Mouse (Mus musculus) thymus, adult 2 months (tissue): Measurements from ENCODE around the gene Nfil3. TPM values are rescaled to one million over a fixed set of nuclear protein-coding genes. Genes with fewer than 3 reads are reported as not detected.
A peak's percentile ranks its signal among the peaks of the same experiment; 100 is the strongest.

Experiments
- DNase-seq: peaks from one replicate; pipeline ENCODE4 v3.0.0; 2021
- H3K27ac ChIP-seq: fragments of 200-500 bp; 2 replicates; pipeline ENCODE4 v1.5.1; 2012; ENCODE audit warnings: low read length, control low read depth; ENCODE audit not compliant: control insufficient read depth, insufficient read depth
- H3K27me3 ChIP-seq: fragments of 200-500 bp; 2 replicates; pipeline ENCODE4 v1.6.1; 2012; ENCODE audit warnings: mild to moderate bottlenecking, low read length, moderate library complexity, mixed read lengths; ENCODE audit not compliant: control insufficient read depth, insufficient read depth
- H3K36me3 ChIP-seq: fragments of 200-500 bp; 2 replicates; pipeline ENCODE4 v1.6.1; 2012; ENCODE audit warnings: mild to moderate bottlenecking, low read length, moderate library complexity; ENCODE audit not compliant: control insufficient read depth, insufficient read depth
- H3K4me1 ChIP-seq: fragments of 200-500 bp; replicated peaks from 2 replicates; pipeline ENCODE4 v1.6.1; 2012; ENCODE audit warnings: low read length; ENCODE audit not compliant: control insufficient read depth, insufficient read depth
- H3K4me3 ChIP-seq: fragments of 200-500 bp; 2 replicates; pipeline ENCODE4 v1.5.1; 2012; ENCODE audit warnings: mild to moderate bottlenecking, low read length, control low read depth, moderate library complexity; ENCODE audit not compliant: control insufficient read depth, insufficient read depth
- CTCF ChIP-seq: fragments of 200-500 bp; IDR thresholded peaks from 2 replicates; pipeline ENCODE4 v1.5.1; 2012; ENCODE audit warnings: mild to moderate bottlenecking, control low read depth, low read length, moderate library complexity, borderline replicate concordance; ENCODE audit not compliant: control insufficient read depth, poor library complexity, insufficient read depth; ENCODE audit errors: extremely low read depth
- POLR2A ChIP-seq: fragments of 200-500 bp; IDR thresholded peaks from 2 replicates; pipeline ENCODE4 v1.6.1; 2012; ENCODE audit warnings: mild to moderate bottlenecking, low read length, control low read depth, moderate library complexity; ENCODE audit not compliant: control insufficient read depth, poor library complexity, insufficient read depth; ENCODE audit errors: extremely low read depth
- WGBS: fragments of 180-500 bp; shearing (Covaris S2); methylation state at CpG from one replicate; pipeline ENCODE4 v1.1.7; 2018; 5-methylcytosine and 5-hydroxymethylcytosine counted together
- polyA plus RNA-seq: library from polyadenylated mRNA; depleted of rRNA; stranded (reverse); fragments of >200 nt; gene quantifications from 2 replicates; pipeline ENCODE4 v1.2.3, GENCODE M21; 2012

Gene Nfil3
- polyA plus RNA-seq, 1 experiment, result 2.9 TPM

DNA sequence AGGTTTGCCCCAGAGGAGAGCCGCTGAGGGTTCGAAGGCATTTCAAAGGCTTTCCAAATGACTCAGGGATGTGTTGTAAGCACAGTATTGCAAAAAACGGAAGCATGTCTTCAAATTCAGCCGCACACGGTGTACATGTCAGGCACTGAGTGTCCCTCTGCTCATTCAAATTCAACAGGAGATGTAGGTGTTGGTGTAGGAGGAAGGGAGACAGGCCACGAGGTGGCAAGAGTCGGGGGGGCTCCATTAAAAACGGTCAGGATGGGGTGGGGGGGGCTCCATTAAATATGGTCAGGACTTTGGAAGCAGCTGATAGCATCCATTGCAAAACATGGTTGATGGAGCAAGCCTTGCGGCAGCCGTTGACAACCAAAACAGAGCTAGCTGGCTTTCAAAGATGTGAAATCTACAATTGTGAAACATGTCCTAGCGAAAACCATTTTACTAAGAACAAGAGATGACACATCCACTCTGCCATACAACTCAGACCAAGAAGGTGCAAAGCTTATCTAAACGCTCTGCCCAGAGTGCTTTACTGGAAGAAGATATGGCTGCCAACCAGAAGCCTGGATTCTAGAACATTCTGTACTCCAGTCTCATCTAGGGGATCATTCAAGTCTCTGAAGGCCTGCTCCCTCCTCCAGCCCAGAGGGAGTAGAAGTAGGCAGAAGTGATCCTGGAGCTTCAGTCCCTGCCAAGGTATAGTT lies 4.8 kb upstream of the Nfil3 start:
- Histone ChIP-seq H3K4me1 (peaks cover 23% of the 10 kb centered on the region), H3K36me3 (no peaks in the 10 kb centered on the region), H3K4me3 (no peak overlapping the region), H3K27me3 (no peaks in the 10 kb centered on the region; the same call in 1 of the 2 replicates), H3K27ac (no peak overlapping the region)
- TF ChIP-seq POLR2A, result no peak
- no peak for TF ChIP-seq CTCF
- WGBS, result 84% methylated on average over 12 of the region's 12 CpGs
- DNase-seq, result no peak

DNA sequence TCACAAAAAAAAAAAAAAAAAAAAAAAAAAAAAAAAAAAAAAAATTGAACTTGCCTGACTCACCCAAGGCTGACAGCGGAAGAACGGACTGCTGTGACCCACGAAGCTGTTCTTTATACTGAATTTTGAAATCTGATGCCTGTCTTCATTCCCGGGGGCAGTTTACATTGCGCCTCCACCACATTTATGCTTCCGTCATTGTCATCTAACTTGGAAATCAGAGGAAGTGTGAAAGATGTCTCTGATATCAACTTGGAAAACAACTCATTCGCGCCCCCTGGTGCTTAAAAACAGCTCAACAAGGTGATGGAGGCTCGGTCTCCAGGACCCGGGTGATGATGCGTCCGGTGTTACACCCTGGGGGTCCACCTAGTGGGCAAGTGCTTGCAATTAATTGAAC lies 1.8 kb upstream of the Nfil3 start:
- Histone ChIP-seq H3K4me3 (peak overlapping the region; percentile 22; the same call in 1 of the 2 replicates), H3K27me3 (peaks cover 12% of the 10 kb centered on the region), H3K36me3 (no peaks in the 10 kb centered on the region), H3K27ac (no peak overlapping the region), H3K4me1 (peaks cover 22% of the 10 kb centered on the region)
- peak; percentile 90 for DNase-seq
- under 1% methylated on average over 12 of the region's 12 CpGs for WGBS
- TF ChIP-seq CTCF (peak; percentile 79; the same call in 1 of the 2 replicates), POLR2A (no peak)

DNA sequence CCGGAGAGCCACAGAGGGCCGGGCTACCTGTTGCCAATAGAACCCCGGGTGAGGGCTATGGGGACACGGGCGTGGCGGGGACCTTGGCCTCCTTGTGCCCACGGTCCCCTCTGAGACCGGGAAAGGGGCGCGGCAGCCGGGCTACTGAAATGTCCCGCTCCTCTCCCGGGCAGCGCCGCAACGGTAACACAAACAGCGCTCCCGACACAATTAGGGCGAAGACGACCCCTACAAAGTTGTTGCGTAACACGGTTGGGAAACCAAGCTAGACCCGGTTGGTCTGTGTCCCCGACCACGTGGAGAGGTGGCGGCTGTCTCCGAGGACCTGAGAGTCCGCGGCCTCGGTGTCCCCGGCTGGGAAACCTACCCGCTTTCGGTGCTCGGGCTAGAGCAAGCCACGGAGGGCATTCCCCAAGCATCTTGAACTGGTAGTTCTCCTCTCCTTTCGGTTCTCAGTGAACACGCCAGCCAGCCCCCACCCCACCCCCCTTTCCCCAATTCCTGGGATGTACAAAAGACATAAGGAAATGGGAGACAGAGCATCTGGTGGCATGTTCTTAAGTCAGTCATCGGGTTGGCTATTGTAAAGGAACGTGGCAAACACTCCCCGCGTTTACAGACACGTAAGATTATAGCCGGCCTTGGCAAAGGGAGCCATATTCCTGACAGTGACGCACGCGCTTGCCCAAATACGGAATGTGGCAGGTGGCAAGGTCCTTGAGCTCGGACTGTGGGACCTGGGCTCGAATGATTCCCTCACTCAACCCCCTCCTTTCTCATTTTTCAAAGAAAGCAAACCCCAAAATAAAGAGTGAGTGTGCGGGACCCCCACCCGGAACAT lies 788 bp upstream of the Nfil3 start:
- peak; percentile 44 for DNase-seq
- Histone ChIP-seq H3K36me3 (no peaks in the 10 kb centered on the region), H3K4me3 (peak overlapping the region; percentile 96), H3K27ac (no peak overlapping the region), H3K27me3 (peaks cover 15% of the 10 kb centered on the region), H3K4me1 (peaks cover 22% of the 10 kb centered on the region)
- 2% methylated on average over 51 of the region's 51 CpGs for WGBS
- TF ChIP-seq POLR2A, result no peak

DNA sequence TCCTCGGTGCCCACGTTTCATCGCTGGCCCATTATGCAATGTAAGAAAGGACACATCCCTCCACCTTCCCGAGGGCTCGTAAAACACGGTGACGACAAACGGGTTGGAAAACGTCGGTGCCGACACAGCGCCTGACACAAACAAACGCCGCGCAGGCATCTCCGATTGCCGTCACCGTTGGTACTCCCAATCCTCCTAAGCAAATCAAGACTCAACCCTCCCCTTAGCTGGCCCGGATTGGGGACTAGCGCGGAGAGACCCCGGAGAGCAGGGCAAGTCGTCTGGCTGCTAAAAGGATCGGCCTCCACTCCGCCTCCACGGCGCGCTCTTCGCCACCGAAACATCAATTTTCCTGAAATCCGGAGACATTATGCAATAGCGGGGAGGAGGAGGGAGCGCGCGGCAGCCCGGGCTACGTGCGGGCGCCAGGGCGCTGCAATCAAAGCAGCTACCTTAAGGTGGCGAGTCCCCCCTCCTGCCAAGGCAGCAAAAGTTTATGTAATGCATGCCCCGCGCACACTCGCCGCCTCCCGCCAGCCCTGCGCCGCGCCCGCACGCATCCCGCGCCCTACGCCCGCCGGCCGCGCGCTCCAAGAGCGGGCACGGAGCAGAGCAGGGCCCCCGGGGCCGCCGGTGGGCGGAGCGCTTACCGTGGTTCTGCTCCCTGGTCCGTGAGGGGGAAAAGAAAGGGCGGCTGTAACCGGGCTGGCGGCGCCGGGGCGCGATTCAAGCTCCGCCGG lies 492 bp downstream of the Nfil3 start:
- peaks cover 22% of the 10 kb centered on the region for H3K4me1 ChIP-seq
- H3K4me3 ChIP-seq, result peak overlapping the region; percentile 59
- no peaks in the 10 kb centered on the region for H3K36me3 ChIP-seq
- under 1% methylated on average over 77 of the region's 77 CpGs for WGBS
- no peak for DNase-seq
- TF ChIP-seq CTCF (peak; percentile 49; the same call in 1 of the 2 replicates), POLR2A (no peak)
- H3K27ac ChIP-seq, result no peak overlapping the region
- peaks cover 15% of the 10 kb centered on the region for H3K27me3 ChIP-seq

DNA sequence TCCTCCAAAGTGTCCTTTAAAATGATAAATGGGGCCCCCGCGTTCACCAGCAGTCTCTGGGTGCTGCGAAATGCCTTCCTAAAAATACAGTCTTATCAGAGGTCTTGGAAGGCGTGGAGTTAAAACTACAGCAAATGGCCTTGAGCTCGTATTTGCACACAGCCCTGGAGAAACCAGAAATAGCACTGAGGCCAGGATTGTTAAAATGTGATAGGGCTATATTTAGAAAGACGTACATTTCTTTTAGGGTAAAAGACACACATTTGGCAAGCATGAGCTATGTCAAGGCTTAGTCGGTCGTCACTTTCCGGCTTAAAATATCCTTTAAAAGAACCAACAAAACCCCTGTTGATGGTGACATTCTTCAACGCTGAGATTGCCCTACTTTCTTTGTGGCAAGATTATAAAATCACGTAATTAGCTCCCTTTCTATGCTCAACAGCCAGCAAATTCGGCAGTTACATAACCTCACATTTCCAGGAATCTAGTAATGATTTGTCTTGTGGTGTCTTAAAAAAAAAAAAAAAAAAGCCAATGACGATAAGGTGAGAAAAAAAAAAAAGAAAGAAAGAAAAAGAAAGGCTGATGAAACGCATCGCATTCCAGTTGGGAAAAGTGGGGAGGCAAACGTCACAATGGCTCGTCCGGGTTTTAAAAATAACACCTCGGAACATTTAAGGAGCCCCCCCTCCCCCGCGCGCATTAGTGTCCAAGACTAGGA lies 1.4 kb downstream of the Nfil3 start:
- no peak for TF ChIP-seq CTCF
- no peak for TF ChIP-seq POLR2A
- no peaks in the 10 kb centered on the region for H3K36me3 ChIP-seq
- H3K4me1 ChIP-seq, result peaks cover 22% of the 10 kb centered on the region
- peaks cover 15% of the 10 kb centered on the region for H3K27me3 ChIP-seq
- H3K27ac ChIP-seq, result no peak overlapping the region
- 2% methylated on average over 22 of the region's 22 CpGs for WGBS
- DNase-seq, result no peak
- H3K4me3 ChIP-seq, result no peak overlapping the region
